Mouse (Mus musculus) erythroblast, embryonic 14.5 days (primary cell): ENCODE results near the gene Cstb. TPM values are rescaled to one million over a fixed set of nuclear protein-coding genes. Genes with fewer than 3 reads are reported as not detected.

ENCODE experiments used
- H3K27me3 ChIP-seq: 2 replicates; pipeline ENCODE4 v1.6.1; 2012; ENCODE audit warnings: inconsistent platforms; ENCODE audit not compliant: control insufficient read depth
- H3K36me3 ChIP-seq: 2 replicates; pipeline ENCODE4 v1.6.1; 2012; ENCODE audit warnings: mild to moderate bottlenecking, inconsistent platforms; ENCODE audit not compliant: control insufficient read depth
- H3K4me1 ChIP-seq: 2 replicates; pipeline ENCODE4 v1.6.1; 2012; ENCODE audit warnings: inconsistent platforms; ENCODE audit not compliant: control insufficient read depth
- H3K4me3 ChIP-seq: replicated peaks from 2 replicates; pipeline ENCODE3; 2012; ENCODE audit warnings: moderate library complexity, mild to moderate bottlenecking, inconsistent platforms
- H3K9me3 ChIP-seq: 2 replicates; pipeline ENCODE4 v1.6.1; 2012; ENCODE audit warnings: low read length, inconsistent platforms, mixed read lengths; ENCODE audit not compliant: control insufficient read depth
- GATA1 ChIP-seq: IDR thresholded peaks from 2 replicates; pipeline ENCODE4 v1.6.1; 2012; ENCODE audit warnings: low read length, inconsistent platforms, mixed read lengths
- TAL1 ChIP-seq: IDR thresholded peaks from 3 replicates; pipeline ENCODE4 v1.6.1; 2012; ENCODE audit warnings: low read length, inconsistent platforms, mixed read lengths
- polyA plus RNA-seq: library from polyadenylated mRNA; stranded (reverse); fragments of >175 nt; gene quantifications from 2 replicates; pipeline ENCODE4 v1.2.3, GENCODE M21; 2012

Cstb gene
- polyA plus RNA-seq, 1 experiment: 0.46 TPM

GRCm38 (mm10) chr10:78450761-78451160 lies 25.3 kb downstream of the Cstb start:
- Histone ChIP-seq H3K9me3 (no peaks in the 10 kb centered on the region), H3K4me1 (no peaks in the 10 kb centered on the region), H3K36me3 (peaks cover 34% of the 10 kb centered on the region), H3K27me3 (no peaks in the 10 kb centered on the region), H3K4me3 (no peak overlapping the region)
- TF ChIP-seq GATA1: no peak
- TF ChIP-seq TAL1: no peak

- H3K27me3 ChIP-seq: no peaks in the 10 kb centered on the region
- TF ChIP-seq GATA1: no peak
- no peak for TF ChIP-seq TAL1
- H3K9me3 ChIP-seq: no peaks in the 10 kb centered on the region
- peaks cover 25% of the 10 kb centered on the region for H3K36me3 ChIP-seq
- no peak overlapping the region for H3K4me3 ChIP-seq
- H3K4me1 ChIP-seq: peaks cover 3% of the 10 kb centered on the region
These were observed 27.2 kb downstream of the Cstb start for GRCm38 (mm10) chr10:78452641-78453040.

GRCm38 (mm10) chr10:78456696-78457095 lies 31.2 kb downstream of the Cstb start:
- Histone ChIP-seq H3K36me3 (no peaks in the 10 kb centered on the region; the same call in 1 of the 2 replicates), H3K27me3 (no peaks in the 10 kb centered on the region), H3K4me3 (no peak overlapping the region), H3K4me1 (peaks cover 13% of the 10 kb centered on the region), H3K9me3 (no peaks in the 10 kb centered on the region)
- no peak for TF ChIP-seq TAL1
- TF ChIP-seq GATA1: no peak

- H3K4me3 ChIP-seq: peak overlapping the region; percentile 31
- H3K4me1 ChIP-seq: peaks cover 14% of the 10 kb centered on the region
- TF ChIP-seq TAL1 (no peak), GATA1 (no peak)
- no peaks in the 10 kb centered on the region for H3K9me3 ChIP-seq
- H3K27me3 ChIP-seq: no peaks in the 10 kb centered on the region
- no peaks in the 10 kb centered on the region; the same call in 1 of the 2 replicates for H3K36me3 ChIP-seq
These were observed 32.3 kb downstream of the Cstb start for GRCm38 (mm10) chr10:78457495-78458347.

- no peaks in the 10 kb centered on the region for H3K36me3 ChIP-seq
- H3K4me3 ChIP-seq: no peak overlapping the region
- no peak for TF ChIP-seq GATA1
- TF ChIP-seq TAL1: no peak
- no peaks in the 10 kb centered on the region for H3K27me3 ChIP-seq
- H3K9me3 ChIP-seq: no peaks in the 10 kb centered on the region
- peaks cover 20% of the 10 kb centered on the region for H3K4me1 ChIP-seq
These were observed 33.1 kb downstream of the Cstb start for GRCm38 (mm10) chr10:78458348-78459111.

GRCm38 (mm10) chr10:78460463-78460862 lies 35.0 kb downstream of the Cstb start:
- no peak overlapping the region for H3K4me3 ChIP-seq
- H3K36me3 ChIP-seq: no peaks in the 10 kb centered on the region
- TF ChIP-seq TAL1 (no peak), GATA1 (no peak)
- no peaks in the 10 kb centered on the region for H3K9me3 ChIP-seq
- H3K27me3 ChIP-seq: no peaks in the 10 kb centered on the region
- peaks cover 39% of the 10 kb centered on the region for H3K4me1 ChIP-seq

GRCm38 (mm10) chr10:78461767-78462166 lies 36.3 kb downstream of the Cstb start:
- no peak for TF ChIP-seq TAL1
- no peak for TF ChIP-seq GATA1
- Histone ChIP-seq H3K4me3 (no peak overlapping the region), H3K9me3 (no peaks in the 10 kb centered on the region), H3K27me3 (no peaks in the 10 kb centered on the region), H3K36me3 (no peaks in the 10 kb centered on the region), H3K4me1 (peaks cover 39% of the 10 kb centered on the region)

- TF ChIP-seq TAL1 (no peak), GATA1 (no peak)
These were observed 37.7 kb downstream of the Cstb start for GRCm38 (mm10) chr10:78462945-78463768.

More at GRCm38 (mm10) chr10:78462945-78463768, 37.7 kb downstream of the Cstb start:
- Histone ChIP-seq H3K27me3 (no peaks in the 10 kb centered on the region), H3K36me3 (no peaks in the 10 kb centered on the region), H3K4me3 (no peak overlapping the region), H3K9me3 (no peaks in the 10 kb centered on the region), H3K4me1 (peaks cover 31% of the 10 kb centered on the region)
